Mouse (Mus musculus) testis, adult 2 months (tissue): ENCODE measurements at regions not wholly inside any gene's neighbourhood (a gene's known extent, or its start where the extent isn't known, plus 50 kb on each side); places are given as distances from the start of the nearest gene placed in this dataset.

ENCODE experiments used
- H3K27ac ChIP-seq: fragments of 200-500 bp; 2 replicates; pipeline ENCODE4 v1.5.1; 2012; ENCODE audit warnings: low read depth, low read length; ENCODE audit not compliant: control insufficient read depth, insufficient read depth
- H3K27me3 ChIP-seq: fragments of 200-500 bp; 2 replicates; pipeline ENCODE4 v1.6.1; 2012; ENCODE audit warnings: mild to moderate bottlenecking, low read length, moderate library complexity; ENCODE audit not compliant: control insufficient read depth, insufficient read depth
- H3K36me3 ChIP-seq: fragments of 200-500 bp; 2 replicates; pipeline ENCODE4 v1.6.1; 2012; ENCODE audit warnings: mild to moderate bottlenecking, low read length; ENCODE audit not compliant: control insufficient read depth, insufficient read depth
- H3K4me1 ChIP-seq: fragments of 200-500 bp; 2 replicates; pipeline ENCODE4 v1.6.1; 2012; ENCODE audit warnings: low read length; ENCODE audit not compliant: control insufficient read depth, insufficient read depth
- H3K4me3 ChIP-seq: fragments of 200-500 bp; 2 replicates; pipeline ENCODE4 v1.5.1; 2012; ENCODE audit warnings: low read depth, mild to moderate bottlenecking, low read length, moderate library complexity, mixed read lengths; ENCODE audit not compliant: control insufficient read depth
- CTCF ChIP-seq: fragments of 200-500 bp; IDR thresholded peaks from 2 replicates; pipeline ENCODE4 v1.5.1; 2012; ENCODE audit warnings: low read depth, mild to moderate bottlenecking, inconsistent platforms, low read length, moderate library complexity; ENCODE audit not compliant: control insufficient read depth, insufficient read depth, insufficient replicate concordance
- POLR2A ChIP-seq: fragments of 200-500 bp; IDR thresholded peaks from 2 replicates; pipeline ENCODE4 v1.6.1; 2012; ENCODE audit warnings: low read depth, mild to moderate bottlenecking, inconsistent platforms, low read length, moderate library complexity; ENCODE audit not compliant: control insufficient read depth

DNA sequence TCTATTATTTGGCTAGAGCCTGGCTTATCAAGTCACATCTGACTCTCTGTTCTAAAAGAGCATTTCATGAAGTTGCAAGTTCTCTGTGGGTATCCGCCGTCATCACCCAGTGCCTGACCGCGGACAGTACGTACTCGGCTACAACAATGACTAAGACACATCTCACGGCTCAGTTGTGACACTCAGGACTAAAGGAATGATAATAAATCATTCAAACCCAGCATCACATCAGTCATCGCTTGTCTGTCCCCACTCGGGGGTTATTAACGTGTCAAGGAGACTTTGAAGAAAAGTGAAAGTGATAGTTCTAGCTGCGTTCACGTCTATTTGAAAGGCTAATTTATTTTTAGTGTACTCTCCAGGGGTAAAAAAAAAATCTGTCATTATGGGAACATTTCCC lies 61.4 kb upstream of the Map4k3 start:
- no peak overlapping the region for H3K27ac ChIP-seq
- no peak overlapping the region for H3K4me3 ChIP-seq
- no peaks in the 10 kb centered on the region for H3K36me3 ChIP-seq
- no peaks in the 10 kb centered on the region for H3K4me1 ChIP-seq
- TF ChIP-seq CTCF (no peak), POLR2A (no peak)
- H3K27me3 ChIP-seq = no peaks in the 10 kb centered on the region

DNA sequence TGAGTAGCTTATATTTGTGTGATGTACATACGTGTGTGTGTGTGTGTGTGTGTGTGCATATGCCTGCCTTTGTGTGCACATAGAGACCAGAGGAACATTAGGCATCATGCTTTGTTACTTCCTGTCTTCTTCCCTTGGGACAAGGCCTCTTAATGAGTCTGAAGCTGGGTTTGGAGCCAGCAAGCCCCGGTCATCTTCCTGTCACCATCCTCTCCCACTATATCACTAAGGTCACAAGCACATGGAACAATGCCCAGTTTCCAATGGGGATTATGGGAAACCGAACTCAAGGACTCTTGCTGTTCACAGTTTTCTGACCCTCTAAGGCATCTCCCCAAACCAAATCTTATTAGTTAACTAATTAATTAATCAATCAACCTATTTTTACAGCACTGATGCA lies 60.7 kb upstream of the Map4k3 start:
- TF ChIP-seq POLR2A (no peak), CTCF (no peak)
- Histone ChIP-seq H3K4me3 (no peak overlapping the region), H3K27ac (no peak overlapping the region), H3K36me3 (no peaks in the 10 kb centered on the region), H3K27me3 (no peaks in the 10 kb centered on the region), H3K4me1 (no peaks in the 10 kb centered on the region)

DNA sequence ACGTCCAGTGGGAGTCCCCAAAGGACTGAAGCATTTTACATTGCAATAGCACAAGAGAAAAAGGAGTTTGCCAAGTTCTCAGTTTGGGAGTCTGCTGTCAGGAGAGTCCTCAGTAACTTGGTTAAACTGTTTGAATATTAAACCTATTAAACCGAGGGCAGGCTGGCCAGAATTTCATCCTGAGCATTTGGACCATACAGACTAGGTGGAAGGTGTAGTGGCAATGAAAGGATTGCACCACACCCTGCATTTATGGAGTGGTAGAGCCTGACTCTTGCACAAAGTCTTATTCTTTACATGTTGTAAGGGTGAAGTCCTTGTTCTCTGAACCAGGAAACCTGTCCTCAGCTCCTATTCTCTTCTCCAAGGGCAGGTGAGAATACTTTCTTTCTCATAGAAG lies 58.6 kb upstream of the Map4k3 start:
- TF ChIP-seq POLR2A = no peak
- no peak for TF ChIP-seq CTCF
- no peak overlapping the region for H3K27ac ChIP-seq
- H3K36me3 ChIP-seq = no peaks in the 10 kb centered on the region
- no peaks in the 10 kb centered on the region for H3K4me1 ChIP-seq
- H3K4me3 ChIP-seq = no peak overlapping the region
- no peaks in the 10 kb centered on the region for H3K27me3 ChIP-seq

DNA sequence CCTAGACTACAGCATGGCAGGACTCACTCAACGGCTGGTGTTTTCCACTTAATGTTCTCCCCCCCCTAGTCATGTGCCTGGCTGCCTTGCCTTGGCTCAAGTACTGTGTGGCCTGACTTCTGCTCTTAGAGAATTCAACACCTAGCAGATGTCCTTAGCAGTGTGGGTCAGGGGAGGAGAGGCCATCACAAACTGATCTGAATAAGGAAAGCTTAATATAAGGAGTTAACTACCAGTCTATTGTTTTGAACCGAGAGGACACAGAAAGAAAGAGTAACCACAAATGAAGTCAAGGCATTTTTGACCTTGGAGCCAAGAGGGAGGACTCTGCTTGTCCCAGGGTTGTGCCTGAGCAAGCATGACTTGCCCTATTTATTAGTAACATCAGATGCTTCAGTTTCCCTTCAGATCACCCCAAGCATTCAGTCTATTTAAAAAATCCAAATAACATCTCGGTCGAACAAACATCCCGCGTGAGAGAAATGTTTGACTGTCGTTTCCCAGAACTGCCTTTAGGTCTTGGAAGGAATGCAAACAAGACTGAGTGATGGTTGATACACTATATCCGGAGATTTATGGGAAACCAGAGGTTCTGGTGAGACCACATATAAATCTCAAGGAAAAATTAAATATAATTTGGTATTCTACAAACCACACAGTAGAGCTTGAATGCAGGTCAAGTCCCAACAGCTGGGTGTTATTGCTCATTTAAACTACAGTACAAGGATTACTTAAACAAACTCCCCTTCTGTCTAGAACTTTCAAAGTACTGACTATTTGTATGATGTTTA lies 58.0 kb upstream of the Map4k3 start:
- H3K36me3 ChIP-seq = no peaks in the 10 kb centered on the region
- no peaks in the 10 kb centered on the region for H3K27me3 ChIP-seq
- no peak overlapping the region for H3K27ac ChIP-seq
- H3K4me3 ChIP-seq = no peak overlapping the region
- TF ChIP-seq POLR2A (no peak), CTCF (no peak)
- H3K4me1 ChIP-seq = no peaks in the 10 kb centered on the region

DNA sequence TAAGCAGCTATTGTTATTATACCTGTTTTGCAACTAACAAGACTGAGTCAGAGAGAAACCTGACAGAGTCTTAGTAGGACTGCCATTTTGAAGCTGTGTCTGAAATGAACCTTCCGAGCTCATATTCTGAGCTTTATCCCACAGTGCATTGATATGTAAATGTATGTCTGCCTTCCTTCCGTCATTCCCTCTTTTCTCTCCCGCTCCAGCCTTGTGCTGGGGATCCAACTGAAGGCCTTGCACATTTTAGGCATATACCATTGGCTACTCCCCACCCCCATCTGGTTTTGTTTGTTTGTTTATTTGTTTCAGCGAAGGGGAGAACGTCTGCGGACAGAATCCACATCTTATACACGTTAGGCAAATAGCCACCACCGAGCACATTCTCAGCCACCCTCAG lies 57.2 kb upstream of the Map4k3 start:
- no peak overlapping the region for H3K27ac ChIP-seq
- H3K4me3 ChIP-seq = no peak overlapping the region
- no peaks in the 10 kb centered on the region for H3K4me1 ChIP-seq
- H3K27me3 ChIP-seq = no peaks in the 10 kb centered on the region
- TF ChIP-seq POLR2A = no peak
- no peak for TF ChIP-seq CTCF
- H3K36me3 ChIP-seq = no peaks in the 10 kb centered on the region

DNA sequence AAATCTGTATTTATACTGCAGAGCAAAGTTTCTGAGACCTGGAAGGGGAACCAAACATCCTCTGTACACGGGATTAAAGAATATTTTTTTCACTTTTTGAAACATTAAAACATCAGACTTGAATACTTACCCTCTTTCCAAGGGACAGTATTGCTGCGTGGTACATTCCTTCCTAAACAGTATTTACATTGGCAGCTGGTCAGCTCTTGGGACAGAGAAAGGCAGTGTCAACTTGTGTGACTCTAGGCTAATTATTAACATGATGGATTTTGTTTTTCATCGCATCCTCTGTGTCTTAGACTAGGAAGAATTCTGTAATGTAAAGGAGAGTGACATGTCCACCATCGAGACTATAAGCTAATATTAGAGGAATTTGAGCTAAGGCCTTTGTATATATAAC lies 56.8 kb upstream of the Map4k3 start:
- Histone ChIP-seq H3K27ac (no peak overlapping the region), H3K36me3 (no peaks in the 10 kb centered on the region), H3K27me3 (no peaks in the 10 kb centered on the region)

DNA sequence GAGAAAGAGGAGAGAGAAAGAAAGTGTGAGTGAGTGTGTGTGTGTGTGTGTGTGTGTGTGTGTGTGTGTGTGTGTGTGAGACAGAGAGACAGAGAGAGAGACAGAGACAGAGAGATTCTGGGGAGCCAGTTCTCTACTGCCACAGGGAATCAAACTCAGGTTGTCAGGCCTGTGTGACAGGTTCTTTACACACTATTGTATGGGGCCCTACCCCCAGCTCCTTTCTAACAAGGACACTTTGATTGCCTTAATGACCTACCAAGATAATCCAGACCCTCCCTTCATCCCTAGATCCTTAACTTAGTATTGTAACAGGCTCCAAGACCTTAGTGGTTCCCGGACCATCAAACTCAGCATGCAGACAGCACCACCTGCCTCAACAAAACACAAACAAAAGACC lies 53.9 kb upstream of the Map4k3 start:
- Histone ChIP-seq H3K4me3 (no peak overlapping the region), H3K4me1 (no peaks in the 10 kb centered on the region), H3K36me3 (no peaks in the 10 kb centered on the region), H3K27ac (no peak overlapping the region), H3K27me3 (no peaks in the 10 kb centered on the region)
- TF ChIP-seq CTCF = no peak
- TF ChIP-seq POLR2A = no peak

More for the DNA sequence above, 56.8 kb upstream of the Map4k3 start:
- Histone ChIP-seq H3K4me1 (no peaks in the 10 kb centered on the region), H3K4me3 (no peak overlapping the region)
- no peak for TF ChIP-seq POLR2A
- no peak for TF ChIP-seq CTCF
